Mouse (Mus musculus): ENCODE results near the gene Alyref2.

The Alyref2 gene

DNA sequence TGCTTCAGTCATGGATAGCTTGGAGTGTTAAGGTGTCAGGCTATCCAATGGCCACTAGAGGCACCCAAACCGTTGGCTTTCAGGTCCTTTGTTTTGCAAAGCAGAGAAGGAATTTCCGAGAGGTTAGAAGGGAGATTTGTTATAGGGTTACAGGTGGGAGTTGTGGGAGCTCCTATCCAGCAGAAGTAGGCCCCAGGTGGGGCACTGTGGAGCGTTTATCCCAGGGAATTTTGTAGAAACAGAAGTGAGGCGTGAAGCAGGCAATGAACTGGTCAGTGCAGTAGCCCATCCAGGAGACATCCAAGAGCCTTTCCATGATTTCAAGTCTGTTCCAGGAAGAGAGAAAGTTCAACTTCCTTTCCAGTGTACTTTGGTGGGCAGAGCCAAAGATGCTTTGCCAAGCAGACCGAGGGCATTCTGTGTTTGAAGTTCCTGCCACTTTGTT is 1.6 kb upstream of the Alyref2 start:
- DNase-seq, result peak; percentile 86

GRCm38 (mm10) chr1:171502388-171503249 is 659 bp upstream of the Alyref2 start:
- peak; percentile 92 for DNase-seq

- peak; percentile 97 for DNase-seq
These were observed 464 bp downstream of the Alyref2 start for GRCm38 (mm10) chr1:171503592-171504291.

DNA sequence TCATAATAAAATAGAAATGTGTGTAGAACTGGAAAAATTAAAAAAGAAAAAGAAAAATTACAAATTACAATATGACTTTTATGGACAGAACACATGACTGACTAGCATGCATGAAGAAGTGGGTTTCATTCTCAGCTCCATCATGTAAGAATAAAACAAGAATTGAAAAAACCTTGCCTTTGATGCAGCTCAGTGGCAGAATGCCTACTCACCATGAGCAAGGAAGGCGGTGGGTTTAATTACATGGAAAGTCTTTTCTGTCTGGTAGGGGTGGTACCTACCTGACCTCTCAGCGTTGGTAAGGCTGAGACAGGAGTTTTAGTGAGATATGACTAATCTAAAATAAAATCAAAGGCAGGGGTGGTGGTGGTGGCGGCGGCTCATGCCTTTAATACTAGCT is 1.3 kb downstream of the Alyref2 start:
- DNase-seq, result peak; percentile 70

DNA sequence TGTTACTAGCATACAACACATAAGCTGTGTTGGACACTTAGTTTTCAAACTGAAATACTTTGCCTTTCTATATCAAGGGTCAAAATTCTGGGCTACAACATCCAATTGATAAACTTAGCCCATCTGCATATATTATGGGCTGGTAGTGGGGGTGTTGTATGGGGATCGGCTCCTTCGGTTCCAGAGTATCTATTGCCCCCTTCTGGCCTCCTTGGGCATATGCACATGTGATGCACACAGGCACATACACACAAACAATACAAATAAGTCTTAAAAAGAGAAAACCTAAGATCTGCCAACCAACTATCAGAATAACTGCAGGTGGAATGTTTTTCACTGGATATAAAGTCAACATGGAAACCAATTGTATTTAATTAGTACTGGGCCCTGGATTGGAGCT is 10.0 kb downstream of the Alyref2 start:
- DNase-seq, result no peak

DNA sequence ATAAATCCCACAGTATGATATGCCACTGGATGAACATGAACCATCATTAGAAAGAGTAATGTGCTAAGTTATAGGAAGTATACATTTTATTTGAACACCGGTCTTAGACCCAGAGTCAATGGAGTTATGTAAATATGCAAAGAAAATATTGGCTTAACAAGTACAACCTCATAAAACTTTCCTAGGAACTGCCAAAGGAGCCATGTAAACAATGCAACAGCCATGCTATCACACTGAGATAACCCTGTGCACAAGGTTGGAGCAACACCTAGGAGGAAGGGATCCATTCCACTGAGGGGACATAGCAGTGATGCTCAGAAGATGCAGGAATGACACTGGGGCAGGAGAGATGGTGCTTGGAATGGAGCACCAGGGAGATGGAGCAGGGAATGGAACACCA is 10.5 kb downstream of the Alyref2 start:
- DNase-seq, result no peak

- no peak for DNase-seq
These were observed 11.8 kb downstream of the Alyref2 start for GRCm38 (mm10) chr1:171515039-171515438.

DNA sequence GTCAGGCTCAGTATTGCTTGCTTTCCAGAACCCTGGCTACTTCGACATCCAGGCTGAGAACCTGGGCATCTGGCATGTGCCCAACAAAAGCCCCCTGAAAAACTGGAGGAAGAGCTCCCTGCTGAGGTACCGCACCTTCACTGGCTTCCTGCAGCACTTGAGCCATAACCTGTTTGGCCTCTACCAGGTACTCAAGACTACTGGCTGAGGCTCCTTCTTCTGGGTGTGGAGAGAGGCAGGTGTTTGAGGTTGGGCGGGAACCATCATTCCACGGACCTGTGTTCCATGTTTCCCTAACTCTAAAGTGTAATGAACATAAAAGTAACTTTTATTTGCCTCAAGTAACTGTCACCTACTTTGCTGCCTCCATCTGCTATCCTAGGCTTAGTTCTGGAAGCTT is 12.3 kb downstream of the Alyref2 start:
- DNase-seq, result no peak

- no peak for DNase-seq
These were observed 28.1 kb downstream of the Alyref2 start for GRCm38 (mm10) chr1:171531367-171531766.

- no peak for DNase-seq
These were observed 29.6 kb downstream of the Alyref2 start for GRCm38 (mm10) chr1:171532830-171533229.

- DNase-seq, result no peak
These were observed 31.3 kb downstream of the Alyref2 start for GRCm38 (mm10) chr1:171534557-171534956.

GRCm38 (mm10) chr1:171535194-171535593 is 31.9 kb downstream of the Alyref2 start, which contains the start of gene Itln1:
Gene Itln1, minus strand, starts transcription at chr1:171535294.
- no peak for DNase-seq

DNA sequence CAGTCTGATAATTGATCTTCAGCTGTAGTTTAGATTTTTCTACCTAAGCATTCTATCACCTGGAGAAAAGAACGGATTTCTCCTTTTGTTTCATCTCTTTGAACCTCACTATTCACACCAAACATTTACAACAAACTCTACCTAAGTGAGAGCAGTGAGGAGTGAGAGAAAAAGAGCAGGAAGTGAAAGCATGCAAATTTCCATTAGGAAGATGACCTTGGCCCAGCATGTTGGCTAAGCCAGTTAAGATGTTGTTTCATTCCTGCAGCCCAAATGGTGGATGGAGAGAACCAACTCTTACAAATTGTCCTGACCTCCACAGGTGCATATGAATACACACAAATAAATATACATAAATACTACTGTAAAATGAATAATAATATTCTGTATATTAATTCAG is 37.4 kb downstream of the Alyref2 start:
- DNase-seq, result no peak

DNA sequence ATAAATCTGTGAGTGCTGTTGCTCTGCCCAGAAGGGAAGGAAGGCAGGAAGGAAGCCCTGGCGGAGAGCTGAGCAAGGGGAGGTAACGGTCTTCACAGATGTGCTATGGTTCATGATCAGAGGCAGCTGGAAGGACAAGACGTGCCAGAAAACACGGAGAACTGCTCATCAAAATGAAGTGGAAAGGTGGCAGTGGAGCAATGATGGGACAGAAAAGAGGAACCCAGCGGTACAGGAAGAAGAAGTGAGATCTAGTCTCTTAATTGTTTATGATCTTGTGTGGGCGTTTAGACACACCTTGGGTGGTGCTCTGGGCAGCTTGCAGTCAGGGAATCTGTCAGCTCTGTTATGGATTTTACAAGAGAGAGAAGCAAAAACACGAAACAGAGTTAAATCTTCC is 48.0 kb downstream of the Alyref2 start:
- no peak for DNase-seq

DNA sequence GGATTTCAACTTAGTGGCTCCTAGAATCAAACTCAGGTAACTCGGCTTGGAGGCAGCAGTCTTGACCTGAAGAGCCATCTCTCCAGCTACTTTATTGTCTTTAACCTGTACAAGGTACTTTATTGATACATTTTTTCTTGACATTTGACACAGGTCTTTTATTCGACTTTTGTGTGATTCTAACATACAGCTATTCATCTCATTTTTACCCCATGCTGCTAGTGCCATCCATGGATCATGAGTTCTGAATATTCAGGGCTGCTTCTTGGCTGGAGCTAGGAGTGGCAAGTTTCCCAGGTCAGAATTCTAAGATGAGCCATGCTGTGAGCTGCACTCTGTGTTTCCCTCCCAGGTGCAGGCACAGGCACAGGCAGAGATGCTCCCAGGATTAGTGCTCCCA is 49.0 kb downstream of the Alyref2 start:
- DNase-seq, result no peak

DNA sequence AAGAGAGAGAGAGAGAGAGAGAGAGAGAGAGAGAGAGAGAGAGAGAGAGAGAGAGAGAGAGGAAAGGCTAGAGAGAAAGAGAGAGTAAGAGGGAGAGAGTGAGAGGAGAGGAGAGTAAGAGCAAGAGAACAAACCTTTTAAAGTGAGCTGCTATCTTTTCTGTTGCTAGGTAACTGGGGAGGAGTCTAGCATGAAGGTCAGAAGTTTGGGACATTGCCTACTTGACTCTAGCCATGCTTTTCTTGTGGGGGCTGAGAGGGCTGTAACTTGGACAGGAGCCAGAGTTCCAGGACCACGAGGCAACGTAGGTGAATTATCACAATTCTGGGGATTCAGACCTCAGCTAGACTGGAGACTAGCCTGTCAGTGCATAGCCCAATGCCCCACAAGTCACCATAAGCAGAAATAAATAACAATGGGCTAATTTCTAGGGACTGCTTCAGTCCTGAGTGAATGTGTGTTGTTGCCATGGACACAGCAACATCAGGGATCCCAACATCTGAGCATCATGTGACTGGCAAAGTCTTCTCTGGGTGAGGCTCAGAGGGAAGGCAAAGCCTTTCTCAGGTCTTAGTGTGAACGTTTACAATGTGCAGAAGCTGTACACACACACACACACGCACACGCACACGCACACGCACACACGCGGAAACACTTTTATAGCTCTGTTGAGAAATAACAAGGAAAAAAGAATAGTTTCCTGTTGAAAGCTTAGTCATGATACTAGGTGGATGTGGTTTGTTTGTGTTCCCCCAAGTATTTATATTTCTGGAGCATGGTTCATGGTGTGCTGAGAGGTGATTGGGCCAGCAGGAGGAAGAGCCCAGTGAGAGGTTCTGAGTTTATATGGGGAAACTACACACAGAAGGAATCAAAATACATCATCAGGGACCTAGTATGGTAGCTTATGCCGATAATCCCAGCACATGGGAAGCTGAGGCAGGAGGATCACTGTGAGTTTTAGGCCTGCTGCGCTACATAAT is 50.4 kb downstream of the Alyref2 start:
- DNase-seq, result peak; percentile 24

Measured in heart, adult 11 months (tissue).